Mouse (Mus musculus) heart, postnatal 0 days (tissue): ENCODE measurements around the gene Plcd4.

Experiments
- CTCF ChIP-seq: IDR thresholded peaks from 2 replicates; pipeline ENCODE4 v1.5.1; 2016; ENCODE audit warnings: antibody characterized with exemption, control low read depth, low read depth
- EP300 ChIP-seq: IDR thresholded peaks from 2 replicates; pipeline ENCODE4 v1.6.1; 2016; ENCODE audit warnings: antibody characterized with exemption, low read depth

DNA sequence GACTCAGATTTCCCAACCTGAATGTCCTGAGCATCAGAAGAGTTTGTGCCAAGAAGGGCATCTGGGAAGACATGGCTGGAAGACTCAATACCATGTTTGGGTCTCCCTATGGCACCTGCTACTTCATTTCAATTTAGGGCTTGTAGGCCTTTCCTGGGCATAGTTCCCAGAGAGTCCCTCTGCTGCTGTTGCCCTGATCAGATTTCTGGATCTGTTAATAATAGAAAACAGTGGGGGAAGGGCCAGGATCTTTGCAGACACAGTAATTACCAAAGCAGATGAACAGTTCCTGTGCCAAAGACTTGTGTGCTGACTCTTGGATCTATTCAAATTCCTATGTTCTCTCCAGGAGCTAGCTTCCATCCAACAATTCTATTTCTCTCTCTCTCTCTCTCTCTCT, 4.0 kb upstream of the Plcd4 start:
- TF ChIP-seq CTCF (no peak), EP300 (no peak)
